Mouse (Mus musculus) layer of hippocampus, adult 18-20 months (tissue): ENCODE data around the gene Elk3. TPM values are rescaled to one million over a fixed set of nuclear protein-coding genes. Genes with fewer than 3 reads are reported as not detected.

ENCODE experiments used
- DNase-seq, 2 experiments: peaks; one replicate each; pipeline ENCODE4 v3.0.0; 2022; ENCODE audit warnings: low spot score in 2 of 2
- total RNA-seq, 2 experiments: library from RNA; stranded (reverse); gene quantifications; 2 replicates each; pipeline ENCODE4 v1.2.3; 2021

Elk3 gene
- total RNA-seq, 2 experiments from 2014 or later = 6.6 to 8.4 TPM

GRCm38 (mm10) chr10:93332261-93332809 lies 21.4 kb upstream of the Elk3 start:
- no peak for DNase-seq

- no peak for DNase-seq
Measured at GRCm38 (mm10) chr10:93331543-93331942, 20.6 kb upstream of the Elk3 start.

- no peak for DNase-seq
Measured at GRCm38 (mm10) chr10:93328321-93328720, 17.4 kb upstream of the Elk3 start.

- no peak for DNase-seq
Measured at GRCm38 (mm10) chr10:93327187-93327586, 16.3 kb upstream of the Elk3 start.

- DNase-seq = no peak
Measured at GRCm38 (mm10) chr10:93326741-93327100, 15.8 kb upstream of the Elk3 start.

GRCm38 (mm10) chr10:93325804-93326740 lies 15.1 kb upstream of the Elk3 start:
- DNase-seq = no peak

GRCm38 (mm10) chr10:93325369-93325768 lies 14.4 kb upstream of the Elk3 start:
- no peak for DNase-seq

- no peak for DNase-seq
Measured at GRCm38 (mm10) chr10:93324438-93324837, 13.5 kb upstream of the Elk3 start.

- no peak for DNase-seq
Measured at GRCm38 (mm10) chr10:93323659-93324058, 12.7 kb upstream of the Elk3 start.

GRCm38 (mm10) chr10:93321763-93322162 lies 10.8 kb upstream of the Elk3 start:
- no peak for DNase-seq

GRCm38 (mm10) chr10:93320148-93320547 lies 9.2 kb upstream of the Elk3 start:
- DNase-seq = no peak

- no peak for DNase-seq
Measured at GRCm38 (mm10) chr10:93319526-93320063, 8.7 kb upstream of the Elk3 start.

GRCm38 (mm10) chr10:93316909-93317308 lies 6.0 kb upstream of the Elk3 start:
- no peak for DNase-seq

GRCm38 (mm10) chr10:93311576-93311975 lies 641 bp upstream of the Elk3 start:
- no peak for DNase-seq

GRCm38 (mm10) chr10:93309934-93310621 lies 857 bp downstream of the Elk3 start:
- no peak for DNase-seq

- peak in 1 of 2 experiments; percentile 26 for DNase-seq
Measured at GRCm38 (mm10) chr10:93309131-93309933, 1.6 kb downstream of the Elk3 start.

- no peak for DNase-seq
Measured at GRCm38 (mm10) chr10:93306367-93306766, 4.6 kb downstream of the Elk3 start.

- DNase-seq = no peak
Measured at GRCm38 (mm10) chr10:93305946-93306345, 5.0 kb downstream of the Elk3 start.

GRCm38 (mm10) chr10:93303231-93303630 lies 7.7 kb downstream of the Elk3 start:
- DNase-seq = no peak

GRCm38 (mm10) chr10:93301831-93302230 lies 9.1 kb downstream of the Elk3 start:
- no peak for DNase-seq

- DNase-seq = no peak
Measured at GRCm38 (mm10) chr10:93298208-93298607, 12.7 kb downstream of the Elk3 start.
